Mouse (Mus musculus) cerebellum, adult 8-10 months (tissue): ENCODE measurements at regions not wholly inside any gene's neighbourhood (a gene's known extent, or its start where the extent isn't known, plus 50 kb on each side); places are given as distances from the start of the nearest gene placed in this dataset.
"Not testable (repeated sequence)": the region's sequence is repeated elsewhere in the genome, so short reads cannot be mapped to it uniquely, and the experiment has no call there.

ENCODE experiments used
- DNase-seq: peaks from one replicate; pipeline ENCODE4 v3.0.0; 2022

DNA sequence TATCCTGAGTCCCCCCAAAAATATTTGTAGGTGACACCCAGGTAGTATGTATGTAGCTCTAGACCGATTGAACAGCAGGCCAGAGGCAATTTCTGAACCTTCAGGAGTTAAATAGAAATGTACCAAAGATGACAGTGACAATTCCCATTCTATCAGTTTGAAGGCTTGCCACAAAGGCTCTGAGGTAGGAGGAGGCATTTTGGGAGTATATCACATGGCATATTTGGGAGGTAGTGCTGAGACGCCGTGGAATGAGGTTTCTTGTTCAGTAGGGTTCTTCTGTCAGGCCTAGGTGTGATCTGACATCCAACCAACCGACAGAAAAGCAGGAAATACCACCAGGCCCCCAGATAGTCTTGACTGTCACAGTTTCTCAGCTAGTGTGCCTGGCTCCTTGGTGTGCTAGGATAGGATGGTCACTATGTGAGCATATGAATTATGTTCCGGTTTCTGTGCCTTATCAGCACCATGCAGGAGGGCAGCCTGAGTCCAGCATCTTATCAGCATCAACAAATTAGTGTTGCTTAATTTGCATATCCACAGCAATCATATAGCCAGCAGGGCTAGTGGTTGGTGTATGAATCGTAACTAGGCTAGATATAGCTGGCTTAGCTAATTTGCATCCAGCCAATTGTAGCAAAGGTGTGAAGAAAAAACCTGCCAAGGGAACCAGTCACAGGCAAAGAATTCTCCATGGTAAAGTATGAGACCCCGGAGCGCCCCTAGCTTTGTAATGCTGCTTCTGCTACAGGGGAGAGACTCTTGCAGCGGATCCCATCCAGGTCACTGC, 136.3 kb upstream of the Bcor start:
- no peak for DNase-seq

DNA sequence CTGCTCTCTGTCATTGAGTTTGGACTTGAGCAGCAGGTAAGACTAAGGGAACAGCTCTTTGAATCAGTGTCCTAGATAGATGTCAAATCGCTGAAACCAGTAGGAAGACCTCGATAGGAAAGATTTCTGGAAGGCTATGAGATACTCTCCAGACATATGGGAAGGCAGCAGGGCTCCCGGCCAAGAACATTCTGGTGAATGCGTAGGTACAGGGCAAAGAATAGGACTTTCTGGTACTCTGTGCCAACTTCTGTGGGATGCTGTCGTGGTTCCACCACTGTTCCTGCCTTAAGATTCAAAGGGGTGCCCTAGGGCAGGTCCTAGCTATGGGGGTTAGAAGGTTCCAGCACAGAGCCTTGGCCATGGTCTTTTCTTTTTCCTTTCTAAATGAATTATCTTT, 138.5 kb upstream of the Bcor start:
- DNase-seq: no peak

DNA sequence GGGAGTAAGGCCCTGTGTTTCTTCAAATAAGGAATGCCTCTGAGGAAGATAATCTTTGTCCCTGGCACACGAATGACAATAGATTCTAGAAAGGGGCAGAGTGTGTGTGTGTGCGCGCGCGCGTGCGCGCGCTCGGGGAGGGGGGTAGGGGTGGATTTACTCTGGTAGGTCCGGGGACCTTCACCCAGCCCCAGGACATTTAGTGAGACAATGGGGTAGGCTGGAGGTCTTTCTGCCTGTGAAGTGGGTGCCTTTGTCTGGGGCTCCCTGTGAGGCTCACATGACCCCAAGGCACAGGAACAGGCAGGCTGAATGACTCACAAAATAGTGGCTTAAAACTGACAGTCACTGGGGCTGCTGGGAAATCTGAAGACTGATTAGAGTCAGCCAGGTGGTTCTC, 139.1 kb upstream of the Bcor start:
- no peak for DNase-seq

DNA sequence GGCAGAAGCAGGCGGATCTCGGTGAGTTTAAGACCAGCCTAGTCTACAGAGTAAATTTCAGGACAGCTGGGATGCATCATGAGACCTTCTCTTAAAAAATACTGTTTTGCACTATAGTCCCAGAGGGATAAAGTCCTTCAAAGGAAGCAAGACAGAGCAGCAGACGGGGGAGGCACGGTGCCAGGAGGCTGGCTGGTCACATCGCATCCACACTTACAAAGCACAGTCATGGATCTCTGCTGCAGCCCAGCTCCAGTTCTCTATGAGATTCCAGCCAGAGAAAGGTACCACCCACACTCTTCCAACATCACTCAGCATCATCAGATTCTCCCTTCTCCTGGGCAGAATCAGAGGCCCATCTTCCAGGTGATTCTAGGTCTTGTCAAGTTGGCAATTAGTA, 144.5 kb upstream of the Bcor start:
- no peak for DNase-seq

DNA sequence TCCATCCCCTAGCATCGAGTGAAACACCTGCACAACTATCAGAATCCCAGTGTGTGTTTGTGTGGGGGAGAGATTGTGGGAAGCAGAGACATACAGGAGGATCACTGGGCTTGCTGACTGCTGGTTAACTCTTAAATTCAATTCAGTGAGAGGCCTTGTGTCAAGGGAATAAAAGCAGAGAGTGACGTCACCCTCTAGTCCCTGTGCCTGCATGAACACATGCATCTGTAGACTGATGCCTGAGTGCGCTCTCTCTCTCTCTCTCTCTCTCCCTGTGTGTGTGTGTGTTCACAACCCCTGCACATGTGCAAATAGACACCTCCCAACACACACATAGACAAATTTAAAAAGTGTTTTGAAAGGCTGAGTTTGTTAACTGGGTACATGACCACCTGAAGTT, 146.8 kb upstream of the Bcor start:
- DNase-seq: no peak

DNA sequence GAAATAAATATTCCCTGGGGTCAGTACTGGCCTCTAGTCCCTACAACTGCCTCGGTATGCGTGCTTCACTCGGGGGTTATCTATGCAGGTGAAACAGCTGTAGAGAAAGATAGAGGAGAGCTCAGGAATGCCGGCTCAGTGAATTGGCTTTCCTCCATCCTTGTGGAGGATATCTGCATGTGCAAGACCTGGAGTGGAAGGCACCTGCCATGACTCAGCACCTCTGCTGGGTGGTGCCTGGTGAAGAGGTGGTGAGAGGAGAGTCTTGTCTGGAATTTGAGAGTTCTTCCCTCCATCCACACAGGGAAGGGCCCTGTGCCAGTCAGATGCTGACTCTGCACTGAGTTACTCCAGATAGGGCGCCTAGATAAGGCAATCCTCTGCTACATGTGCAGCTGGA, 152.4 kb upstream of the Bcor start:
- no peak for DNase-seq

DNA sequence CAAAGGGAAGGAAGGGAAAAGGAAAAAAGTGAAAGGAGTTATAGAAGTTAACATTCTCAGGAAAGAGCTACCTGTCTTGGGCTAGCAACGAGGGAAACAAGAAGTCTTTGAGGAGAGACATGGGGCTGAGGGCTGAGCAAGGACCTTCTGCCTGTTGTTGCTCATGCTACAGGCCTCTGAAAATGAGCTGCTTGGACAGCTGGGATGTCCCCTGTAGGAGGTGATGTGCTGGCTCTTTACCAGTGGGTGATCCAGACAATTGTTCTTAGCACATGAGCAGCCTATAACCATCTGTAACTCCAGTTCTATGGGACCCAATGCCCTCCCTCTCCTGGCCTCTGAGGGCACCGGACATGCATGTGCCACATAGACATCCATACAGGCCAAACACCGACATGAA, 155.5 kb upstream of the Bcor start:
- DNase-seq: no peak

DNA sequence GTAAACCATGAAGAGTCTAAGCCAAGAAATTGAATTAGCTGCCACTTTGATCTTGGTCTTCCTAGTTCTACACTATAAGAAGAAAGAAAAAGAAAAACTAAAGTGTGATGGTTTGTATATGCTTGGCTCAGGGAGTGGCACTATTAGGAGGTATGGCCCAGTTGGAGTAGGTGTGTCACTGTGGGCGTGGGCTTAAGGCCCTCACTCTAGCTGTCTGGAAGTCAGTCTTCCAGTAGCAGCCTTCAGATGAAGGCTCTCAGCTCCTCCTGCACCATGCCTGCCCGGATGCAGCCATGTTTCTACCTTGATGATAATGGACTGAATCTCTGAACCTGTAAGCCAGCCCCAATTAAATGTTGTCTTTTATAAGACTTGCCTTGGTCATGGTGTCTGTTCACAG, 157.3 kb upstream of the Bcor start:
- DNase-seq: not testable (repeated sequence)

DNA sequence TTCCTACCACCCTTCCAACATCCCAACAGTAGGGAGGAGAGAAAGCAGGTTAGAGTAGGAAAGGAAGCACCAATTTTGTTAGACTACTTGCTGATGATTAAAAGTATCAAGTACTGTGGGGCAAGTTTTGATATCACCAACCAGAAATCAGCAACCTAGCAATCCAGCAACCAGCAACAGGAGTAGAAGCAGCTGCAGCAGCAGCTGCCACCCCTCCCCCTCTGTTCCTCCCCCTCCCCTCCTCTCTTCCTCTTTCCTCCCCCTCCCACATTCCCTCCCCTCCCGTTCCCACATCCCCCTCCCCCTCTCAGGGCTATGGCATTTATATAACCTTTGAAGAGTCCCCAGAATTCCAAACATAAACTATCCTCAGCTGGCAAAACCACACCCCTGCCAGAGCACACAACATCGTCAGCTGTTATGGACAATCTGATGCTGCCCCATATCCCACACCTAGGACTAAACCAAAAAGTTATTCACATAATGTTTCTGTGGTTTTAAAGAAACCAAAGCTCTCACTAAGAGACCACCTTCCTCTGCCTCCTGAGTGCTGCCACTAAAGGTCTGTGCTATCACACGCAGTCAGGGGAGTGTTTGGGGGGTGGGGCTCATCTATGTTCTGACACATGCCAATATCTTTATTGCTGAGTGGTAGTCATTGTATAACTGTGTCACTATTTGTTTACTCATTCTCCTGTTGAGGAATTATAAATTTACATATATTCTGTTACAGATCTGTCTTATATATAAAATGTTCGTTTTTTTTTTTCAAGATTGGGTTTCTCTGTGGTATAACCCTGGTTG, 158.9 kb upstream of the Bcor start:
- no peak for DNase-seq

DNA sequence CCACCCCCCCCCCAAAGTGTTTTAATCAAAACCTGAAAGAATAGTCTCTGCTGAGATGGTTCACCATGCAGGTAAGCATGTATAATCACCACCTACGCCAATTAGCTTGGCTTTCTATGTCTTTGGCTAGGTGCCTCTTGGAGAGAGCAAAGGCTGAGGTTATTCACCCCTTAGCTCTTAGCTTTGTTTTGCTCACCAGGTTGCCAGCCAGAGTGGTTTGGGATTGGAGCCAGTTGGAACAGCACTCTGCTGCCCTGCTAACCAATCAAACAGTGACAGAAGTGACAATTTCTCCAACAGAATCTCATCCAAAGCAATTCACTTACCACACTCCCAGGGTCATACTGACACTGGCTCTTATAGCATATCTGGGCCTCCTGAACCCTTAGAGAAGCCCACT, 162.3 kb upstream of the Bcor start:
- no peak for DNase-seq

DNA sequence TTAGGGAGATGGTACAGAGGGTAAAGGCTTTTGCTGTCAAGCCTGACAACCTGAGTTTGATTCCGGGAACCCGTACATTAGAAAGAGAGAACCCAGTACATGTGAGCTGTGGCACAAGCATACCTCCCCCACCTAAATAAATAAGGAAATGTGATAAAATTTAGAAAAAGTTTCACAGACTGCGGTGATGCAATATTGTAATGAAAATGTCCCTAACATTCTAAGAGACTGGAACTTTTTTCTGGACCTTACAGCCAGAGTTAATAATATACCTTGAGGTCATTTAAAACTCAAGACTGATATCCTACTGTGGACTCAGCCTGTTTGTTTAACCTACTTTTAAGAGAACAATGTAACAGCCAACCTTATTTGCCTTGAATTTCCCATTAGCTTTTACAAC, 163.1 kb upstream of the Bcor start:
- DNase-seq: no peak

DNA sequence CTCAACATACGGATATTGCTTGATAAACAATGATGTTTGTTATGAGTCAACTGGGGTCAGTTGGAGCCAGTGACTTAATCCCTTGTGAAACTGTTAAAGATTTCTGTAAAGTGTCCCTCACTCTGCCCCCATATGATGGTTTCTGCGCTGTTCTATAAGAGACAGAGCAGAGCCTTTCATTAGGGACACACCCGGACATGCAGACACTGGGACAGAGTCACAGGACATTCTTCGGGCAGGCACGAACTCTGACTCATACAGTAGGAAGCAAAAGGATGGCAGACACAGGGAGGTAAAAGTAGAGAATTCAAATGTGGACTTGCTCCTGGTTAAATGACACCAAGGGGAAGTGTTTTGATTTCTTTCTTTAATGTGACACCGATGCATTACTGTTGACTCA, 163.7 kb upstream of the Bcor start:
- DNase-seq: no peak

DNA sequence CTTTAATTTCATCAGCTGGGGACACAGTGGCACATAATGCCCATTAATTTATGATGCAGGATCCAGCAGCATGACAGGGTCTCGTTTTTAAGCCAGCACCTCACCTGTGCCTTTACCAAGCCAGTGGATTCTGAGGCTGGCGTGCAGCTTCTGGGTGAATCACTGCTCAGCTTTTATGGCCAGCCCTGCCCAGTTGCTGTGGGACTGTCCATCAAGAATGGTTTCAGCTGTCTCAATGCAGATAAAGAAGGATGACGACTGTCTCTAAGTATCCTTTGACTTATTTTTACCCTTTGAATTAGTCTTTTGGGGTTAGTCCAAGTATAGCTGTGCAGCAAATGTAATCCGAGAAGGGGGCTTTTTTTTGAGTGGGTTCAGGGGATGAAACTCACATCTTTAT, 167.3 kb upstream of the Bcor start:
- no peak for DNase-seq

DNA sequence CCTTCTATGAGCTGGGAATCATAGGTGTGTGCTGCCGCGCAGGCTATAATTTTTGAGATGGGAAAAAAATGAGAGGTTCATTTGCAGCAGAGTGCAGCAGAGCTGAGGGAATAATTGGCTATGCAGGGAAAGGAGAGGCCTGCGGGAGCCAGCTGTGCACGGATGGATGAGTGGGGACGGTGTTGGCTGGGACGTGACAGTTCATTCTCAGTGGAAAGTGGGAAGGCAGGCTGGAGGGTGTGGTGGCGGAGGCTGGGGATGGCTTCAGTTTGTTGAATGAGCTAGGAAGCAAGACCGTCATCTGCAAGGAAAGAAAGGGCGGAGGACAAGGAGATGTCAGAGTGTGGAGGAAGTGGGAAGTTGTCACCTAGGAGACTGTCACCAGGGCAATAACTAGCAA, 180.4 kb upstream of the Bcor start:
- DNase-seq: no peak

DNA sequence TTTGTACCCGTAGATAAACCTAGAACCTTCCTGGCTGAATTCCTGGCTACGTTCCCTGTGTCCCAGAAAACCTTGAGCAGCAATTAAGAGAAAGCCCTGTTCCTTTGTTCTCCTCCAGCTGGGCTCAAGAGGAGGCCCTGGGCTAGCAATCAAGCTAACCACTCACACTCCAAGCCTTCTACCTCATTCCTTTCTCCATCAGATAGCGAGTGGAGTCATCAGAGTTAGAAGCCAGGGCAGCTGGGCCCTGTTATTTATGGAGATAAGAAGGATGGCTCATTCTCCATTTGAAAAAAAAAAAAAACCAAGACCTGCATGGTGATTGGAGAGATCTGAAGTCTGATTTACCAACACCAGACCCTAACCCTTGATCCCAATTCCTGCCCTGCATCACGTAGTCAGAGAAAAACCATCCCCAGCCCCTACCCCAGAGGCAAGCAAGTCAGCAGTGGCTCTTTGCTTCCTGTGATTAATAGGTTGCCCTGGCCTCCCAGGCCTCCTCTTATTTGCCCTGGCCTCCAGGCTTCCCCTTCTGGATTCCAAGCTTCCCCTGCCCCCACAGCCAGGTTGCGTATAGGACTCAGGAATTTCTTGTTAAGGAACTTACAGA, 181.3 kb upstream of the Bcor start:
- DNase-seq: no peak

DNA sequence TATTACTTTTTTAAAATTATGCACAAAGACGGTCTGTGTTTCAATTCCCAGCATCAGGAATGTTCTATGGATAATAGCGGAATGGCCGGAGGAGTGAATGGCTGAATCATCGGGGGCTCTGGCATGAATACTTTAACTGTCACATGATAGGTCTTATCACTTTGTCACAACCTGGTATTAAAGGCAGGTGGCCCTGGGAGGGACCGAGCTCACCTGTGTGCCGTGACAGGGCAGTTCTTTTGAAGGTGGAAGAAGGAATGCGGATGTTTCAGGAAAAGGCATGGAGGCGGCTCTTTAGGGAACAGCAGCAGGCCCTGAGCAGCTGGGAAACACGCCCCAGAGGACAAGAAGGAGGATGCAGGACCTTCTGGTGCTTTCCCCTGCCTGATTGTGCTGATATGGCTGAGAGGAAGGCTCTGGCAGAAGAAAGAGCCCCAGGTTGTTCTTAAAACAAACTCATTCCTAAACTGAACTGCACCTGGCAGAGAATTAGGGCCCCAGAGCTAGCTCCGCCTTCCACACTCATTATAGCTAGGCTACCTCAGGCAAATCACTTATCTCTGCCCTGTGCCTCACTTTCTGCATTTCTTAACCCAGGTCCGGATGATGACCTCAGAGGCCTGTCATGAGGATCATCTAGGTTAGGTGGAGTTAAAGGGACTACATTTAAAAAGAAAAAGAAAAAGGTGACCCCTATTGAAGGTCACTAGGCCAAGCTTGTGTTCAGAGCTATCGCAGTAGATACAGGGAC, 184.8 kb upstream of the Bcor start:
- DNase-seq: no peak

DNA sequence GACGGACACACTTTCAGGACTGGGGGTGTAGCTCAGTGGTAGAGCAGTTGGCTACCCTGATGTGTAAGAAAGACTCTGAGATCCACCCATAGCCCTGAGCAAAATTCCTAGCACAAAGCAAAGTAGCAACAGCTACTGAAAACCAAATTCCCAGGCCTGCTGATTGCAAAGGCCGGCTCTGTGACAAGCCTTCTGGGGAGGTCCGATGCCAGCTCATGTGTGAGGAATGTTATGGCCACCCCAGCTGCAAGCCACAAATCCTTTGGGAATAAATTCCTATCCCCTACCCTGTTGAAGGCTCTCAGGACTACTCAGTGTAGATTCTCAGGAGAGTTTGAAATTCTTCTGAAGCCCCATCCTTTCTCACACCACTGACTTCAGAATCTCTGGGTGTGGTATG, 186.7 kb upstream of the Bcor start:
- no peak for DNase-seq

DNA sequence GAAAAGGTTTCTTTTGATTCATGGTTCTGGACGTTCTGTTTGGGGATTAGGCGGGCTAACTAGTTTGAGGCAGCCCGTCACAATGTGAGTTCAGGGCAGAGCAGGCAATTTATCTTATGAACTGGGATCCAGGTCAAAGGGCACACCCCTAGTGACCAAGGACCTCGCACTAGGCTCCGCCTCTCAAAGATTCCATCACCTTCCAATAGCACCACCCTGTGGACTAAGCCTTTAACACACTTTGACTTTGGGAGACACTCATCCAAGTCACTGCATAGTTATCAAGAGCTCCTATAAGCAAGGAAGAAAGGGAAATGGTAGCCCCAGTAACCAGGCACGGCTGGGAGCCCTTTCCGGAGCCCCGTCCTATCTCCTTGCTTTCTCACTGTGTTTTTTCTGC, 188.0 kb upstream of the Bcor start:
- no peak for DNase-seq

DNA sequence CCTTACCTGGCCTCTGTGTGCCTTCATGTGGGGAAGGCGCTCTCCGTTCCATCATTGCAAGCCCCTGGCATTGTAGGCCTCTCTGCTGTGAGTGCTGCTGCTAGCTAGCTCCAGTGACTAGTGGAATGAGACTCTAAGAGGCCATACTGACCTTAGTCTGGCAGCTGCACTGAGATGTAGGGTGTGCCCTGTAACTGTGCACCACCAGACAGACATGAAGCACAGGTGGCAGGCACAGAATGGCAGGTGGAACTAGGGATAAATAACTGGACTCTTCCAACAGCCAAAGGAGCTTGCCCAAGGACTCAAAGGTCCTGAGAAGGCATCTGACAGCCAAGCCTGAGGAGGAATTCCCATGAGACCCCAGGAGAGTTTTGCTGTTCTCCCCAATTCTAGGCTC, 194.7 kb upstream of the Bcor start:
- no peak for DNase-seq

DNA sequence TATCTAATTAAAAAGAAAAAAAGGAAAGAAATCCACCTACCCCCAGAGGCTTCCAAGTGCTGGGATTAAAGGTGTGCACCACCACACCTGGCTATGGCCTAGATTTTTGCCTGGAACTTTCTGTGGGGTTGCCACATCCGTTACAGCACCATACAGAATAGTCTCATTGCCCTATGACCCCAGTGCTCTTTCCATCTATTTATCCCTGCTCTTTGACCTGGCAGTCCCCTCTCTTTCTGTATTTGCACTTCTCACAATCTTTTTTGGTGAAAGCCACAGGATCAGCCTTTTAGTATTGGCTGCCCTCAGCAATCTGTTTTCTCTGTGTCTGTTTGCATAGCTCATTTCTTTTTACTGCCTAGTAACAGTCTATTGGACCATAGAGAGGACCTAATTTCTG, 197.9 kb upstream of the Bcor start:
- no peak for DNase-seq

DNA sequence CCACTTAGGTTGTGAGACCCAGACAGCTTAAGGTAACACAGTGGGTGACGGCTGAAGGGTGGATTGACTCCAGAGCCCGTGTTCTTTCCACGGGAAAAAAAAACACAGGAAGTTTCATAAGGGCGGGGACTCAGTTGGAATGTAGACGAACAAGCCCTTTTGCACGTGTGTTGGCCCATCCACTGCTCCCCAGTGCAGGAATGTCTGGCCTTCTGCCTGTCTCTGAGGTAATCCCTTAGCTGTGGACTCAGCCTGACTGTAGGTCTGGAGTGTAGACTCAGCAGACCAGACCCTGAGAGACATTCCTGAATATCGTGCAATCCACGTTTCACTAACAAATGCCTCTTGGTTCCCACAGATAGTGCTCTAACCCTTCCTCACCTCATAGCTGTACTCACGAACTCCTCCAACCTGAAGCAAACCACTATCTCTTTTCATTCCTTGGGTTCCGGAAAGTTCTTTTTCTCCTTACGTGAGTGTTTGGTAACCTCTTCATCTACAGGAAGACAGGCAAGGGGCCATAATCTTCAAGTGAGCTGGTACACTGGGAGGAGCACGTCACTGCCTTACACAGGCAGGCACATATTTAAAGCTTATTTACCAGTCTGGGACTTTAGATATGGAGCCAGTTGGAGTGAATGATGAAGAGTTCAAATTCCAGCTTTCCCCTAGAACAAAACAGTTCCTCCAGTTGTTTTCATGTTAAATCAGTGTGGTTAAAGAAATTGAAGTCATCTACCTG, 205.6 kb upstream of the Bcor start:
- no peak for DNase-seq

DNA sequence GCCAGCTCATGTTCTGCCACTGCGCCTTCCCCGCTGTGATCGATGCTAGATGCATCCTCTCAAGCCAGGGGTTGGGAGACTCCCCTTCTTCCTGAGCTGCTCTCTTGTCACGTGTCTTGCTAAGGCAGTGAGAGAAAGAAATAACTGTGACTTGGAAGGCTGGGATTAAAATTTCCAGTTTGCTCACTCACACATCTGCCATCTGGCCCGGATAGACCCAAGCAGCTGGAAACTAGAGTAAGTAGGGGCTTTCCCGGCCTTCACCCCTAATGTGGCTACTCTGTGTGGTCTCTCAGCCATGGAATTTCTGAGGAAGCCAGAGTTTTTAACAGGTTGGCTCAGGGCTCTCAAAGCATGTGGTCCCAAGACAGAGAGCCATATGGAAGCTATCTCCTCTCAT, 206.6 kb upstream of the Bcor start:
- no peak for DNase-seq

DNA sequence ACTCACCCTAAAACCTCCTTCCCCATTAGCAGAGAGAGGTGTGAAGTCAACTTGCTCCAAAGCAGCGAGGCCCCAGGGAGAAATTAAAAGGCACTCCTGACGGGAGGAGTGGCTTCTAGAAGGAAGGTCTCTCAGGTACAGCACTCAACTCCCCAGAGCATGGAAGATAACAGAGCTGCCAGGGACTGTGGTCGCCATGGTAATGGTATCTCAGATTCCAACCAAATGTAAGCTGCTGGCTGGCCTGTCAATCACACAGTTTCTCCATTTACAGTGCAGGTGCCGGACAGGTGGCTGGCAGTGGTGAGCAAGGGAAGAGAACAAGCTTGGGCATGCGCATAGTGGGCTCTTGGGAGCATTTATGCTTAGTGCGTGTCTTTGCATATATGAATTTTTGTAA, 213.5 kb upstream of the Bcor start:
- DNase-seq: no peak
